Mouse (Mus musculus) frontal cortex, postnatal 10 days (tissue): ENCODE data around the gene Tecta.

Experiments used
- DNase-seq, 2 experiments: peaks; one replicate each; pipeline ENCODE4 v3.0.0; 2022; ENCODE audit warnings: low spot score in 2 of 2, mixed read lengths in 1 of 2

Tecta gene

GRCm38 (mm10) chr9:42320616-42321015, 79.1 kb downstream of the Tecta start:
- DNase-seq = no peak

- no peak for DNase-seq
Measured at GRCm38 (mm10) chr9:42318455-42318987, 81.2 kb downstream of the Tecta start.

GRCm38 (mm10) chr9:42317337-42317736, 82.4 kb downstream of the Tecta start:
- DNase-seq = no peak

GRCm38 (mm10) chr9:42315816-42316215, 83.9 kb downstream of the Tecta start:
- no peak for DNase-seq

GRCm38 (mm10) chr9:42314959-42315358, 84.8 kb downstream of the Tecta start:
- DNase-seq = no peak

- no peak for DNase-seq
Measured at GRCm38 (mm10) chr9:42314388-42314787, 85.3 kb downstream of the Tecta start.

GRCm38 (mm10) chr9:42313872-42314271, 85.9 kb downstream of the Tecta start:
- DNase-seq = no peak

- DNase-seq = no peak
Measured at GRCm38 (mm10) chr9:42311311-42311710, 88.4 kb downstream of the Tecta start.

- no peak for DNase-seq
Measured at GRCm38 (mm10) chr9:42303894-42304293, 95.8 kb downstream of the Tecta start.

GRCm38 (mm10) chr9:42301082-42301633, 98.6 kb downstream of the Tecta start:
- DNase-seq = no peak

GRCm38 (mm10) chr9:42296297-42296922, 103.3 kb downstream of the Tecta start:
- no peak for DNase-seq

GRCm38 (mm10) chr9:42294131-42294530, 105.6 kb downstream of the Tecta start:
- no peak for DNase-seq

GRCm38 (mm10) chr9:42293596-42293995, 106.1 kb downstream of the Tecta start:
- DNase-seq = no peak

- no peak for DNase-seq
Measured at GRCm38 (mm10) chr9:42293051-42293450, 106.7 kb downstream of the Tecta start.

GRCm38 (mm10) chr9:42279676-42280075, 120.1 kb downstream of the Tecta start:
- DNase-seq = no peak
